Mouse (Mus musculus) brain, embryonic 18.5 days (tissue): ENCODE data around the gene Cd79b.
A peak's percentile ranks its signal among the peaks of the same experiment; 100 is the strongest.

Source experiments
- DNase-seq: peaks from one replicate; pipeline ENCODE4 v3.0.0-alpha.2; 2012; ENCODE audit warnings: low read depth, low spot score

Gene Cd79b

DNA sequence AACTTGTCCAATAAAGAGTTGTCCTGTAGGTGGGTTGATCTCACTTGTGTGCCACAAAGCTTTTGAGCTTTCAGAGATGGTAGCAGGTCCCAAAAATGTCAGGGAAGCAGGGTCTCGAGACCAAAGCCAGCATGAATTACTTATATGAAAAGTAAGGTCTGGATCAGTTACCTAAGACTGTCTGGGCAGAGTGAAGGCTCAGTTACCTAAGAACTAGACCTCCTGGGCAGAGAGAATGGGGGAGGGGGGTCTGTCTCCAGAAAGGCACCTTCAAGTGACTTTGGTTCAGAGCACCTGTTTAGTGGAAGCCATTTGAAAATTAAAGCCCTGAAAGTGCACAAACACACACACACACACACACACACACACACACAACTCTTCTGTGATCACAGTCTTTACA, 40.2 kb downstream of the Cd79b start:
- DNase-seq = no peak

DNA sequence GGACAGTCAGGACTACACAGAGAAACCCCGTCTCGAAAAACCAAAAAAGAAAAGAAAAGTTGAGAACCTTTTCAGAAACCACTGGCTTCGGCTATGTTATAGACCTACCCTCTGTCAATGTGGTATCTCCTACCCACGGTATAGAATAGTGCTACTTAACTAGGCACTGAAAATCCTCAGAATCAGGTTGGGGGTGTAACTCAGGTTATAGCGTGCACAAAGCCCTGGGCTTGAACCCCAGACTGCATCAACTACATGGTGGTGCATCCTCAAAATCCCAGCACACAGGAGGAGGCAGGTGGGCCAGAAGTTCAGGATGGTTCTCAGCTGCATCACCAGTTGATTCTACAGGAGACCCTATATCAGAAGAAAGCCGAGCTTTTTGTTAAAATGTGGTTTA, 40.8 kb downstream of the Cd79b start:
- DNase-seq = no peak

DNA sequence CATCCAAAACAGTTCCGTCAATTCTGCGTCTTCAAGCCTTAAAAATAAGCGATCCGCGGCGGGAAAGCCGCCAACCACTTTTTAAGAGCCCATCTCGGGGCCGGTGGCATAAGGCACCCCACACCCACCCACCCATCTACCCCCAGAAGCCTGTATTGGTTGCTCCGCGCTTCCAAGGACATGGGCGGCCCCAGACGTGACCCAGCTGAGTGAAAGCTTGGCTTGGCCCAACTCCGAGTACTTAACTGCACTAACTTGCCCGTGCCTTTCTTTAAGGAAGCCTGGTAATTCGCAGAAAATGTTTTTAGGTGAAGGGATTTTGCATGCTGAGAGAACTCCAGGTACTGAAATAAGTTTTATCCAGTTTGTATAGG, 41.3 kb downstream of the Cd79b start:
- no peak for DNase-seq

DNA sequence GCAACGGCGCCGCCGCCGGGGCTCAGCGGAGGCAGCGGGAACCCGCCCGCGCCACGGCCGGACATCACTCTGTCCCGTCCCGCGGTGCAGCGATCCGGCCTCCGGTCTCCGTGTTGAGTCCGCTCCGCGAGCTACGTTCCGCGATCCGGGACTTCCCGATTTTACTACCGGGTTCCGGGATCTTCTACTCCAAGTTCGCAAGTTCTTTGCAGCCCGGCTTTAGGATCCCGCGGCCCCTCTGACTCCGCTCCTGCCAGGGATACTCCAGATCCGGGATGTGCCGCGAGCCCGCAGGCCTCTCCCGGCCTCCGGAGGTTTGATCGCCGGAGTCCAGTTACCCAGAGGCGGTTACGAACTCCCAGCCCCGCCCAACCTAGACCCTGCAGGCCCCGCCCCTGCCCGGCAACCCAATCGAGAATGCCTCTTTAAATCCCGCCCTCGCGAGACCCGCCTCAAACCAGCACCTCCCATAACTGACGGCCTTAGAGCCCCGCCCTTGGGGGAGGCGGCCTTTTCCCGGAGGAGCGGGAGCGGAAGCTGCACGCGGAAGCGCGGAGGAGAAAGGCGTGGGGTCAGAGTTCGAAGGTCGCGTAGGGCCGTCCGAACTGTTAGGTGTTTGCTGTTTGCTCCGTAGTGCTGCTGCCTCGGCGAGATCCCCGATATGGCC, 41.8 kb downstream of the Cd79b start, which contains the start of gene Smarcd2:
Gene Smarcd2 (minus strand): TSS at position 329 of the 667 bp plus-strand sequence.
- DNase-seq = peak; percentile 97

DNA sequence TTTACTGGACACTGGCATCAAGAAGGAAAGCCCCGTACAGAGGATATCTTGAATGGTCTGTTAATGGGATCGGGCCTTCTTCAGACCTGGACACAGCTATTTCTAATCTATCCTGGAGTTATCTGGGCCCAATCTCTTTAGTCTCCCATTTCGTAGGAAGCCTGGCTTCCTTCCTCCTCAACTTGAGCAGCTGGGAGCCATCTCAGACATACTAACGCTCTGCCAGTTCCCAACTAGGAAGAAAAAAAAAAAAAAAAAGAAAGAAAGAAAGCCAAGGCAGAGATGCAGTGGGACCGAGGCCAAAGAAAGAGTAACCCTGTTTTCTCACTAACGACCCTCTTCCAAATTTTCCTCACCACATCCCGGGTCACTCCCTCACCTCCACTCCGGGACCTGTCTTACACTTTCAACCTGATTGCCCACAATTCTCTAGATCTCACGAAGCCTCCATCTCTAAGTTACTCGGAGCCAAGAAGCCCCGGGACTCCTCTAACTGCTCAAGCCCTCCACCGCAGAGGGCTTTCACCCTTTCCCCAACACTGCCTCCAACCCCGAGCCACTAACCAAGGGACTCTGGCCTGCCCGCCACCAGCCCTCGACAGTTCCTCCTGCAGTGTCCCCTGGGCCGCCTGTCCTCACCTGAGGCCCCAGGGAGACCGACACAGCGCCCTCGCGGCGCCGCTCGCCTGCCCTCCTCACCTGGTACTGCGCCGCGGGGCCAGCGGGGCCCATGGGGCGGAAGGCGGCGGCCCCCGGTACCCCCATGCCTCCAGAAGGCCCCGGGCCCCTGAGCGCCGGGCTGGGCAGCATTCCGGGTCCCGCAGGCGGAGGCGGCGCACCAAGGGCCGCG, 42.5 kb downstream of the Cd79b start:
- no peak for DNase-seq

DNA sequence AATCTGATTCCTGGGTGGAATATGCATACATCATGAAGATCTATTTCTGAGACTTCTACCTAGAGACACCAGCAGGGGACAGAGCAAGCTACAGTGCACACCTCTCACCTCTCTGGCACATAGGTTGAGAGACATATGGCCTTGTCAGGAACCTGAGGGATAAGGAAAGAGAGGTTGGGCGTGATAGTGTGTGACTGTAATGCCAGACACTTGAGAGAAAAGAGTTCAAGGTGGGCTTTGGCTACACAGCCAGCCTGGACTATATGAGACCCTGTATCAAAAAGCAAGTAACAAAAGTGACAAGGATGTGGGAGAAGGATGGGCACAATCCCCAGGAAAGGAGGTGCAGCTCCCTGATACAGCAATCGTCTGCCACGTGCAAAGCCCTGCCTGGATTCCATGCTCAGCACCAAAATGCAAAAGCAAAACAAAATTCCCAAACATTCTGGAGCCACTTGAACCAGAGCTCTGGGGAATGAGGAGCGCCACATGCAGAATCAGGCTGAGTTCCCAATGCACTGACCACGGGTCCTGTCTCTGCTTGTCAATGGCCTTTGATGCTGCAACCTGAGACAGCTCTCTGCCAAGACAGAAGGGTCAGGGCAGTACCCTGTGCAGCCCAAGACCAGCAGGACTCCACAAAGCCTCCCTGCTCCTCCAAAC, 43.3 kb downstream of the Cd79b start:
- no peak for DNase-seq

DNA sequence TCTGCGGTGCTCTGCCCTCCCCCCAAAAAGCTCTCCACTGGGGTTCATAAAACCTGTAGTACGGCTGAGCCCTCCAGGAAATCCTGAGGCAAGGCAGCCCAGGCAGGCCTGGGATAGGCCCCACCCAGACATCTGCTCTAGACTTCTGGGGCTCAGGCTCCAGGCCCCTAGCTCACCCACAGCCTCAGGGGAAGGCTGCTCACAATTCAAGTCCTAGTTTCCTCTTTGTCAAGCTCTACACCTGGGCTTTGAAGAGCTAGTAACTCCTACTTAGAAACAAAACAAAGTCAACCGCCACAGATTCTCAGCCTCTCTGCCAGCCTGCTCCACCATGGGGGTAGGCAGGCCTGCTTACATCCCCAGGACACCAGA, 45.5 kb downstream of the Cd79b start:
- no peak for DNase-seq

DNA sequence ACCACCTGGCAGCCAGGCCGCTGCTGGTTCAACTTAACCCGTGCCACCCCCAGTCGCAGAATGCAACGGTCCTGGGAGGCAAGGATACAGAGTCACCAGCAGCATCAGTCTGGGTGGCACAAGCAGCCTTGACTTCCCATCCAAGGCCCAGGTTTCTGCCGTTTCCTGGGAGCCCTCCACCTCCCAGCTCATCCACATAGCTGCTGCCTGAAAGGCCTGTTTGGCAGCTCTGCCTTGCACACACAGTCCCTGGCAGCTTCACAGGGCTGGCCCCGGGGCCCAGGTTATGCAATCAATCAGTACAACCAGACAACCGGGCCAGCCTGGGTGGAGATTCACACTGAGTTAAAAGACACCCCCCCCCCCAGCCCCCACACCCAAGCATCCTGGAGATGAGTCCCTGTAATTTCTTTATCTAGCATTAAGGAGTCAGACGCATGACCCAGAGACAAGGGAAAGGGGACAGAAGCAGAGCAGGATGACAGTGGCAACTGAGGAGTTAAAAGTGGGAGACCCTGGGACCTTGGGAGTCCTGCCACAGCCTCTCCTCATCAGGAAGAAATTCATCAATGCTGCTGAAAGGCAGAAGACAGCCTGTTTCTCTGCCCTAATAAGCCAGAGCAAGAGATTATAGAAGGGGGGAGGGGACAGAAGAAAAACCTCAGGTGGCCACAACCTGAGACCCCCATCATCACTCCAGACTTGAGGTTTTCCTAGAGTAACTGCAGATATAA, 46.1 kb downstream of the Cd79b start:
- no peak for DNase-seq

DNA sequence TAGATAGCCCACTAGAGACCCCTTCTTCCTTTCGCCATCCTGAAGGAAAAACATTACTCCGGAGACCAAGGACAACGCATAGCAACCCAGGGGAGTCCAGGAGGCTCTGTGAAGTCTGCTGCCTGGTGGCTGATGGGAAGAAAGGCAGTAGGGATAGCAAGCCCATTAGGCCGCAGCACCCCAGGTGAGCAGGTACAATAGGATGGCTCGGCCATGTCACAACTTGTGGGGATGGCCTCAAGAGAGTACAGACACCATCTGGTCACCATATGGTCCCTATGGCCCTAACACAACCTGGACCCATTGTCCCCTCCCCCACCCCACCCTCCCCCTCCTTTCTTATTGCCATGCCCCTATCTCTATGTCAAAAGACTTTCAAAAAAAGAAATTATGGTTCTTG, 46.7 kb downstream of the Cd79b start:
- DNase-seq = no peak

DNA sequence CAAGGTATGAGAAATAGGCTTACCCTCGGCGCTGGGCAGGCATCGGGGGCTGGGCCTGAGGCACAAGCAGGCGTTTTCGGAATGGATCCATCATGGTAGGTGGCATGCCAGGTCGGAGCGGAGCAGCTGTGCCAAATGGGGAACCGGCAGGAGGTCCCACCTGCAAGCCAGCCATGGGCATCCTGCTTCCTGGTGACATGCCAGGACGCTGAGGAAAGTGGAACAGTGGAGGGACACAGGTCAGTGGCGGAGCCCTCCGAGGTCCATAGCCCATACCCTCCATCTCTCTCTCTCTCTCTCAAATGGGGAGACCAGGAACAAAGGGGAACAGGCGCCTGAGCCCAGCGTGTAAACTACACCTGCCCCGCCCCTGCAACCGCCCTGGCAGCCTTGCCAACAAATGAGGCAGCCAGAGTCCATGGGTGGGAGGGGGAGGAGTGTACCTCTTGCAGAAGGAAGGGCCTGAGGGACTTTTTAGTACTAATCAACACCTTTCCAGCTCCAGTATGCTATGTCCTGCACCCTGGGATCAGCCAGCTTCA, 47.2 kb downstream of the Cd79b start:
- DNase-seq = no peak

DNA sequence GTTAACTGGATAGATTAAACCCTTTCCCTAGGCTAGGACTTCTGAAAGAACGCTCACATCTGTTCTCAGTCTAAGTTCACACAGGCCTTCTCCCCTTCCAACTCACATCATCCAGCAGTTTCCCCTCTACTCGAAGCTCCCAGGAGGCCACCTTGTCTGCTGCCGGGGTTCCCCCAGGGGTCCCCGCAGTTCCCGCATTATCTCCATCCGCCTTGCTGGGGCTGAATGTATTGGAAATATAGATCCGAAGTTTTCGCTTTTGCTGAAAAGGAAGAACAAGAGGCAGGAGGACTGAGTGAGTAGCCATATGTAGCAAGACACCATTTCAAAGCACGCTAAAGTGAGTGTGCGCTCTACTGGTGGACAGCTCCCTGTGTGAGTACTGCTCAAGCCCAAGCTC, 48.1 kb downstream of the Cd79b start:
- DNase-seq = no peak

DNA sequence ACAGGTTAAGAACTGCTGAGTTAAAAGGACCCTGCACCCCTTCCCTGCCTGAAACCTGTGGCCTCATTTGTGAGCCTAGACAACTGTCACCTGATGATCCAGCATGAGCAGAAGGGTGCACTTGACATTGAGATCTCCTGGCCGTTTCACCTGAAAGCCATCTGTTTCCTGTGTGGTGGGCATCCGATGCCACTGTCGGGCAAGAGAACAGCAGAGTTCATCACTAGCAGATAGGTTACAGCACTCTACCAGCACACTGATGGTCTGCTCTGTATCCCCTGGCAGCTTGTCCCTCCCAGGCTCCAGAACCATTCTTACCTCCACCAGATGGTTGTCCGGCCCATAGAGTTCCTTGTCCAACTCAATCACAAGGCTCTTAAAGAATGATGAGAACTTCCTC, 49.0 kb downstream of the Cd79b start:
- DNase-seq = no peak

DNA sequence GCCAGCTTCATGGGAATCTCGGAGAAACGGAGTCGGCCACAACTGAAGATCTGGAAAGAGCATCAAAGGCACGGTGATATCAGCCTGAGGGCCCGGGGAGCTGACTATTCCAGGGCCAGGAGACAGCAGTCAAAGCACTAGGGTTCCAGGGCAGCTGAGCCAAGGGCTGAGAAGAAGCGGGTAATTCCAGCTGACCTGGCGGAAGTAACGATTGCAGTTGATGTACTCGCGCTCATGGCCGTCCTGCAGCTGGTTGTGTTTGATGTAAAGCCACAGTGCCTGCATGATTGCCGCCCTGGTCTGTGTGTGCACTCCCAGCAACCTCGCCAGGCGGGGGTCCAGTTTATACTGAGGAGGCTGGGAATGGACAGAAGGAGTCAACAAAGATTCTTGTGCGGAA, 49.6 kb downstream of the Cd79b start:
- DNase-seq = no peak

DNA sequence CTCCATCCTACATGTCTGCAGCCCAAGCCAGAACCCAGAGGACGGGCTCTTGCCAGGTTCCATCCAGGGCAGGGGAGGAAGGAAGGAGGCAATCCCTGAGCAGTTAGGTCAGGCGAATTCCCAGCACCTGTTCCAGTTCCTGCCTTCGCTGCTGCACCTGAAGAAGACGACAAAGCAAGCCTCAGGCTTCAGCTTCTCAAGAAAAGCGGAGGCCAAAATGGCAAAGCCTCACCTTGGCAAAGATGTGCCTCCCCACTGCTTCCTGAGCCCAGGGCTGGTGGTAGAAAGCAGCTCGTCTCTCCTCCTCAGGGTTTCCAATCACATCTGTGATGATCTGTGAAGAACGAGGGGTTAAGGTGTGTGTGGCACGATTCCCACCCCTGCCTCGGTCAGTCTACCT, 50.6 kb downstream of the Cd79b start:
- no peak for DNase-seq
